Comparison of ENCODE assay signal across 10 mouse cellular contexts in genomic region chr8:110217198-110217597, GRCm38 (mm10). TPM values are rescaled to one million over a fixed set of nuclear protein-coding genes. Genes with fewer than 3 reads are reported as not detected.
DNase-seq lines count a peak whose midpoint lies in the region; ATAC-seq and TF ChIP-seq lines count a peak whose summit lies in the region.
"Had no signal": no experiment of that assay in that cellular context is flagged by ENCODE, and none has a peak within 500 bp of the region (broad histone marks: within the 10 kb centered on the region; RNA-seq: fewer than 3 reads in every experiment).

No protein-coding gene starts in this region.

- H3K4me1 ChIP-seq in heart, adult 2 months (ENCODE audit: control insufficient read depth, insufficient read depth, low read length), result no peaks in the 10 kb centered on the region
- peaks cover 6% of the 10 kb centered on the region; the same call in 1 of the 2 replicates for H3K4me1 ChIP-seq in intestine, postnatal 0 days (replicated peaks; ENCODE audit: control insufficient read depth, insufficient read depth, low read length)
- peaks cover 19% of the 10 kb centered on the region for H3K4me1 ChIP-seq in neural tube, embryonic 15.5 days

- H3K79me2 ChIP-seq in heart, adult 2 months (replicated peaks; ENCODE audit: control insufficient read depth, insufficient read depth, low read length), result no peaks in the 10 kb centered on the region

- no peak for TF ChIP-seq POLR2A in heart, adult 2 months (IDR thresholded peaks at IDR 0.05; ENCODE audit: insufficient read depth, low read depth, low read length)

- peak overlapping the region; percentile 65 for H3K27ac ChIP-seq in heart, adult 2 months
- H3K27ac ChIP-seq in intestine, postnatal 0 days (ENCODE audit: low read depth, low read length), result no peak overlapping the region
- H3K27ac ChIP-seq in neural tube, embryonic 15.5 days (replicated peaks), result peak overlapping the region; percentile 82

- ATAC-seq in intestine, postnatal 0 days, result peak; percentile 1; the same call in 1 of the 2 replicates
- ATAC-seq in neural tube, embryonic 15.5 days (ENCODE audit: low FRiP score), result peak; percentile 52

- intact Hi-C loops in heart, adult 2 months (cut with DNase I), result loop anchor here (5.0 kb wide), 1 partner anchor 400 kb away; the partner anchor contains the start of gene Vac14
- intact Hi-C loops in heart, postnatal 14 days (cut with DNase I), result no loop called here

- no peaks in the 10 kb centered on the region for H3K27me3 ChIP-seq in heart, adult 2 months (ENCODE audit: control insufficient read depth, insufficient read depth, low read length)
- H3K27me3 ChIP-seq in intestine, postnatal 0 days (replicated peaks; ENCODE audit: control insufficient read depth, insufficient read depth, low read length), result no peaks in the 10 kb centered on the region
- no peaks in the 10 kb centered on the region for H3K27me3 ChIP-seq in neural tube, embryonic 15.5 days (replicated peaks)

- peak overlapping the region; percentile 82 for H3K4me3 ChIP-seq in heart, adult 2 months
- H3K4me3 ChIP-seq in intestine, postnatal 0 days (ENCODE audit: low read depth, low read length), result peak overlapping the region; percentile 60
- peak overlapping the region; percentile 75 for H3K4me3 ChIP-seq in neural tube, embryonic 15.5 days (replicated peaks)

- H3K4me2 ChIP-seq in intestine, postnatal 0 days (replicated peaks; ENCODE audit: low read depth), result peak overlapping the region; percentile 82
- peak overlapping the region; percentile 87 for H3K4me2 ChIP-seq in neural tube, embryonic 15.5 days

- peak in 1 of 2 experiments; percentile 22 for DNase-seq in heart, adult 2 months
- DNase-seq in heart, postnatal 14 days, result no peak
- peak; percentile 24 for DNase-seq in thymus, postnatal 14 days
- no peak for DNase-seq in thymus, postnatal 10 days (ENCODE audit: low spot score in 2 of 2)
- no peak for DNase-seq in adrenal gland, adult 2 months
- DNase-seq in left cerebral cortex, adult 9 months (ENCODE audit: low spot score in 2 of 2), result no peak

- no peak for TF ChIP-seq EP300 in heart, adult 2 months (IDR thresholded peaks at IDR 0.05; ENCODE audit: insufficient read depth, low read depth, low read length)

- no peaks in the 10 kb centered on the region; the same call in 1 of the 2 replicates for H3K36me3 ChIP-seq in heart, adult 2 months (ENCODE audit: control insufficient read depth, insufficient read depth, low read length)
- peaks cover 14% of the 10 kb centered on the region for H3K36me3 ChIP-seq in intestine, postnatal 0 days (ENCODE audit: control insufficient read depth, insufficient read depth)
- H3K36me3 ChIP-seq in neural tube, embryonic 15.5 days, result peaks cover 16% of the 10 kb centered on the region

- no peaks in the 10 kb centered on the region for H3K9me3 ChIP-seq in intestine, postnatal 0 days (ENCODE audit: control insufficient read depth)
- H3K9me3 ChIP-seq in neural tube, embryonic 15.5 days (replicated peaks), result no peaks in the 10 kb centered on the region

- no peak overlapping the region for H3K9ac ChIP-seq in heart, adult 2 months (ENCODE audit: low read depth, low read length)
- H3K9ac ChIP-seq in intestine, postnatal 0 days (ENCODE audit: low read depth, low read length), result no peak overlapping the region
- H3K9ac ChIP-seq in neural tube, embryonic 15.5 days (replicated peaks), result peak overlapping the region; percentile 26

- WGBS in heart, adult 2 months, result 38% methylated on average over 5 of the region's 5 CpGs
- 35% methylated on average over 5 of the region's 5 CpGs for WGBS in intestine, postnatal 0 days
- 34% methylated on average over 5 of the region's 5 CpGs for WGBS in neural tube, embryonic 15.5 days

- no peak for TF ChIP-seq CTCF in heart, adult 2 months (IDR thresholded peaks at IDR 0.05)
- no peak for TF ChIP-seq CTCF in intestine, postnatal 0 days (IDR thresholded peaks at IDR 0.05; ENCODE audit: low read depth)

RNA-seq across cellular contexts. Expression of gene Cmtr2, which starts 1.7 kb away (rescaled TPM):
- 1 to 10 TPM; 2.9 to 3.2 TPM for total RNA-seq in heart, adult 2 months (2021)
- 1.9 and 2.6 TPM in 2 replicates for polyA plus RNA-seq in heart, adult 2 months (2012; rRNA removed)
- 1 to 10 TPM; 2.6 to 2.9 TPM for total RNA-seq in heart, postnatal 14 days (2021)
- 3.0 and 3.5 TPM in 2 replicates for polyA plus RNA-seq in intestine, postnatal 0 days (2015; fragmentation: Nextera tagmentation; extraction: Ambion mirVana)
- polyA plus RNA-seq in neural tube, embryonic 15.5 days (2015; fragmentation: Nextera tagmentation; extraction: Ambion mirVana), result 8.9 and 9.6 TPM in 2 replicates
- total RNA-seq in adrenal gland, adult 2 months (2021), result 1 to 10 TPM; 8.5 to 8.7 TPM
- polyA plus RNA-seq in adrenal gland, adult 2 months (2012; rRNA removed), result 2.8 and 4.8 TPM in 2 replicates

RNA-seq across cellular contexts. Expression of gene Calb2, which starts 49.2 kb away (rescaled TPM):
- not detected for total RNA-seq in heart, adult 2 months (2021)
- polyA plus RNA-seq in heart, adult 2 months (2012; rRNA removed), result not detected in 2 replicates
- not detected for total RNA-seq in heart, postnatal 14 days (2021)
- 0.26 and 0.27 TPM in 2 replicates for polyA plus RNA-seq in intestine, postnatal 0 days (2015; fragmentation: Nextera tagmentation; extraction: Ambion mirVana)
- polyA plus RNA-seq in neural tube, embryonic 15.5 days (2015; fragmentation: Nextera tagmentation; extraction: Ambion mirVana), result 48.2 and 55.0 TPM in 2 replicates
- under 1 TPM; 0.26 to 0.52 TPM for total RNA-seq in adrenal gland, adult 2 months (2021)
- polyA plus RNA-seq in adrenal gland, adult 2 months (2012; rRNA removed), result 0.13 TPM in 1 of 2 replicates, not detected in the other
- total RNA-seq: common myeloid progenitor, adult 5-6 weeks; neutrophil, adult 5-6 weeks had no signal

RNA-seq across cellular contexts. Expression of gene Hydin, which starts 49.6 kb away (rescaled TPM):
- under 1 TPM; 0.05 to 0.10 TPM for total RNA-seq in heart, adult 2 months (2021)
- polyA plus RNA-seq in heart, adult 2 months (2012; rRNA removed), result 0.09 and 0.21 TPM in 2 replicates
- under 1 TPM; 0.07 to 0.24 TPM for total RNA-seq in heart, postnatal 14 days (2021)
- 0.05 and 0.07 TPM in 2 replicates for polyA plus RNA-seq in intestine, postnatal 0 days (2015; fragmentation: Nextera tagmentation; extraction: Ambion mirVana)
- 0.27 and 0.31 TPM in 2 replicates for polyA plus RNA-seq in neural tube, embryonic 15.5 days (2015; fragmentation: Nextera tagmentation; extraction: Ambion mirVana)
- under 1 TPM; 0.10 to 0.17 TPM for total RNA-seq in adrenal gland, adult 2 months (2021)
- polyA plus RNA-seq in adrenal gland, adult 2 months (2012; rRNA removed), result 0.03 and 0.09 TPM in 2 replicates
- total RNA-seq: common myeloid progenitor, adult 5-6 weeks had no signal

Comparison
In these comparisons a context has a peak if more than half of its experiments do, and no peak if none do; other contexts are left out.
1. RNA of gene Calb2, which starts 49.2 kb away (polyA plus RNA-seq): 48.2 to 55.0 TPM in neural tube, embryonic 15.5 days; 0.26 to 0.27 TPM in intestine, postnatal 0 days, not detected in heart, adult 2 months and 0.13 TPM in adrenal gland, adult 2 months; every median in the first group is over 10 times any median in the second.
2. Peak in every context shown above with its lines, with median percentiles within 50 percentile points of each other: H3K4me3 ChIP-seq.